Mouse (Mus musculus) MEL (cell line): Measurements from ENCODE around the gene Ptprf.

Experiments used
- ETS1 ChIP-seq: IDR thresholded peaks from 2 replicates; pipeline ENCODE4 v1.6.1; 2012; ENCODE audit warnings: low read depth, mild to moderate bottlenecking, inconsistent platforms, low read length, improper control_type of control experiment, moderate library complexity
- GATA1 ChIP-seq: IDR thresholded peaks from 2 replicates; pipeline ENCODE4 v1.6.1; 2011; ENCODE audit warnings: low read depth, low read length, improper control_type of control experiment
- HCFC1 ChIP-seq: IDR thresholded peaks from 2 replicates; pipeline ENCODE4 v1.6.1; 2012; ENCODE audit warnings: low read depth, mild to moderate bottlenecking, inconsistent platforms, low read length, improper control_type of control experiment, moderate library complexity
- JUND ChIP-seq: IDR thresholded peaks from 2 replicates; pipeline ENCODE4 v1.6.1; 2011; ENCODE audit warnings: low read depth, mild to moderate bottlenecking, improper control_type of control experiment, low read length
- NRF1 ChIP-seq: IDR thresholded peaks from 2 replicates; pipeline ENCODE4 v1.6.1; 2014; ENCODE audit warnings: low read depth, mild to moderate bottlenecking, inconsistent platforms, low read length, improper control_type of control experiment, moderate library complexity; ENCODE audit not compliant: poor library complexity, insufficient read depth, severe bottlenecking

DNA sequence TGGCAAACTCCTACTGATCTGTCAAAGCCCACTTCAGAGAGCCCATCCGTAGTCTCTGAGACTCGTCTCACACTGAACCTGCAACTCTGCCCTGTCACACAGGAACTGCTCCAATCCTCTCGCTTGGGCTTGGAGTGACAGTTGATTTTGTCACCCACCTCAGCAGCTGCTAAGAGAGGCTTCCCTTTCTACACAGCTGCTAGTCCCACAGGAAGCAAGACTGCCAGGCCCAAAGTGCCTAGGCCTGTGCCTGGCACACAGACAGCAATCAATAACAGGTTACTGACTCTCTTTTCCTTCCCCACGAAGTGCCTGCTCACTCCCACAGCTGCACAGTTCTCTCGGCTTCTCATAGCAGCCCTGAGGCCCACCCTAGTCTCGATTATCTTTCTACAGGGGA is 2.7 kb downstream of the Ptprf start:
- TF ChIP-seq NRF1, result no peak
- TF ChIP-seq GATA1, result no peak
- no peak for TF ChIP-seq ETS1
- TF ChIP-seq JUND, result no peak
- TF ChIP-seq HCFC1, result no peak
